Mouse (Mus musculus) hindbrain, embryonic 13.5 days (tissue): ENCODE data around the gene Mospd3. TPM values are rescaled to one million over a fixed set of nuclear protein-coding genes. Genes with fewer than 3 reads are reported as not detected.

ENCODE experiments used
- ATAC-seq: fragments of 200-750 bp; cut with Nextera tagmentation; 2 replicates; pipeline ENCODE4 v1.8.0; 2017; ENCODE audit warnings: moderate TSS enrichment; ENCODE audit not compliant: low FRiP score
- H3K27ac ChIP-seq: fragments of 300-500 bp; sonication (generic); 2 replicates; pipeline ENCODE4 v1.5.1; 2015; ENCODE audit warnings: inconsistent platforms, mild to moderate bottlenecking, moderate library complexity
- H3K27me3 ChIP-seq: fragments of 300-500 bp; sonication (generic); 2 replicates; pipeline ENCODE4 v1.6.1; 2015; ENCODE audit warnings: mild to moderate bottlenecking, inconsistent platforms
- H3K36me3 ChIP-seq: fragments of 300-500 bp; sonication (generic); 2 replicates; pipeline ENCODE4 v1.6.1; 2015; ENCODE audit warnings: mild to moderate bottlenecking, inconsistent platforms
- H3K4me1 ChIP-seq: fragments of 300-500 bp; sonication (generic); replicated peaks from 2 replicates; pipeline ENCODE4 v1.6.1; 2015; ENCODE audit warnings: inconsistent platforms
- H3K4me2 ChIP-seq: fragments of 300-500 bp; sonication (generic); 2 replicates; pipeline ENCODE4 v1.6.1; 2015; ENCODE audit warnings: inconsistent platforms, mild to moderate bottlenecking, moderate library complexity
- H3K4me3 ChIP-seq: fragments of 300-500 bp; sonication (generic); 2 replicates; pipeline ENCODE4 v1.5.1; 2015; ENCODE audit warnings: mild to moderate bottlenecking, inconsistent platforms
- H3K9ac ChIP-seq: fragments of 300-500 bp; sonication (generic); 2 replicates; pipeline ENCODE4 v1.6.1; 2015; ENCODE audit warnings: mild to moderate bottlenecking, inconsistent platforms
- H3K9me3 ChIP-seq: fragments of 300-500 bp; sonication (generic); 2 replicates; pipeline ENCODE4 v1.6.1; 2016; ENCODE audit warnings: inconsistent platforms
- WGBS: fragments of 180-500 bp; shearing (Covaris S2); methylation state at CpG from one replicate; pipeline ENCODE4 v1.1.7; 2015; 5-methylcytosine and 5-hydroxymethylcytosine counted together
- polyA plus RNA-seq: library from polyadenylated mRNA; unstranded; fragments of >200 nt; fragmentation: Nextera tagmentation; extraction: Ambion mirVana; gene quantifications from 2 replicates; pipeline ENCODE4 v1.2.1, GENCODE M21; 2015

The Mospd3 gene
- polyA plus RNA-seq, 1 experiment from 2014 or later = 49.6 TPM

- H3K9me3 ChIP-seq = no peaks in the 10 kb centered on the region
- WGBS = 34% methylated on average over 30 of the region's 30 CpGs
- H3K36me3 ChIP-seq = peaks cover 18% of the 10 kb centered on the region
- H3K27ac ChIP-seq = no peak overlapping the region
- ATAC-seq = no peak
- H3K9ac ChIP-seq = no peak overlapping the region
- peaks cover 21% of the 10 kb centered on the region for H3K4me1 ChIP-seq
- no peak overlapping the region for H3K4me3 ChIP-seq
- peak overlapping the region; percentile 37 for H3K4me2 ChIP-seq
- H3K27me3 ChIP-seq = no peaks in the 10 kb centered on the region
Measured at GRCm38 (mm10) chr5:137596601-137597261, 4.1 kb downstream of the Mospd3 start.

DNA sequence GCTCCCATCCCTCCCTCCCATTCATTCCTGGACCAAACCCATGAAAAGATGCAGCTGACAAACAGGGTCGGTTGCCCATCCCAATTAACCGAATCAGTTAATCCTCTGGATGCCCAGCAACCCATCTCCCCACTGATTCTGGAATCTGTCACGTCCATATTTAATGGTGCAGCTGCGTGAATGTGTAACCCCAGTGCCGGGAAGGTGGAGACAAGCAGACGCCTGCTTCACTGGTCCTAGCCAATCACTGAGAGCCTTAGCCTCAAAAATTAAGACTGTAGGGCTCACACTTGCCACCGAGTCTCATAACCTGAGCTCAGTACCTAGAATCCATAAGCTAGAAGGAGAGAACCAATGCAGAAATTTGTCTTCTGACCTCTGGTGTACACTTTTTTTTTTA is 4.9 kb downstream of the Mospd3 start:
- WGBS = 79% methylated on average over 7 of the region's 7 CpGs
- Histone ChIP-seq H3K9me3 (no peaks in the 10 kb centered on the region), H3K4me3 (no peak overlapping the region), H3K36me3 (peaks cover 18% of the 10 kb centered on the region), H3K4me1 (peaks cover 15% of the 10 kb centered on the region), H3K27me3 (no peaks in the 10 kb centered on the region), H3K9ac (no peak overlapping the region), H3K4me2 (no peak overlapping the region), H3K27ac (no peak overlapping the region)
- no peak for ATAC-seq

GRCm38 (mm10) chr5:137590507-137590906 is 10.4 kb downstream of the Mospd3 start:
- 83% methylated on average over 5 of the region's 5 CpGs for WGBS
- Histone ChIP-seq H3K4me3 (no peak overlapping the region), H3K4me1 (no peaks in the 10 kb centered on the region), H3K9ac (no peak overlapping the region), H3K27me3 (no peaks in the 10 kb centered on the region), H3K27ac (no peak overlapping the region), H3K36me3 (peaks cover 3% of the 10 kb centered on the region; the same call in 1 of the 2 replicates), H3K4me2 (no peak overlapping the region), H3K9me3 (no peaks in the 10 kb centered on the region)
- no peak for ATAC-seq

- Histone ChIP-seq H3K27me3 (peaks cover 14% of the 10 kb centered on the region), H3K4me1 (peaks cover 17% of the 10 kb centered on the region), H3K9ac (no peak overlapping the region), H3K27ac (no peak overlapping the region), H3K36me3 (no peaks in the 10 kb centered on the region), H3K4me3 (no peak overlapping the region), H3K9me3 (no peaks in the 10 kb centered on the region), H3K4me2 (no peak overlapping the region)
- ATAC-seq = no peak
- WGBS = 33% methylated on average over 8 of the region's 8 CpGs
Measured at GRCm38 (mm10) chr5:137584976-137585375, 15.9 kb downstream of the Mospd3 start.

GRCm38 (mm10) chr5:137583670-137584169 is 17.1 kb downstream of the Mospd3 start:
- H3K27ac ChIP-seq = peak overlapping the region; percentile 81
- H3K4me1 ChIP-seq = peaks cover 17% of the 10 kb centered on the region
- peak overlapping the region; percentile 55 for H3K4me2 ChIP-seq
- WGBS = 13% methylated on average over 27 of the region's 27 CpGs
- peak overlapping the region; percentile 37 for H3K4me3 ChIP-seq
- H3K36me3 ChIP-seq = peaks cover 1% of the 10 kb centered on the region; the same call in 1 of the 2 replicates
- H3K9me3 ChIP-seq = no peaks in the 10 kb centered on the region
- peaks cover 14% of the 10 kb centered on the region for H3K27me3 ChIP-seq
- ATAC-seq = peak; percentile 87
- H3K9ac ChIP-seq = peak overlapping the region; percentile 68

- H3K4me1 ChIP-seq = peaks cover 17% of the 10 kb centered on the region
- H3K4me3 ChIP-seq = peak overlapping the region; percentile 37; the same call in 1 of the 2 replicates
- no peaks in the 10 kb centered on the region for H3K9me3 ChIP-seq
- H3K36me3 ChIP-seq = peaks cover 4% of the 10 kb centered on the region; the same call in 1 of the 2 replicates
- H3K4me2 ChIP-seq = peak overlapping the region; percentile 55
- H3K27me3 ChIP-seq = peaks cover 14% of the 10 kb centered on the region
- peak overlapping the region; percentile 68 for H3K9ac ChIP-seq
- WGBS = 34% methylated on average over 8 of the region's 8 CpGs
- peak; percentile 11; the same call in 1 of the 2 replicates for ATAC-seq
- H3K27ac ChIP-seq = no peak overlapping the region
Measured at GRCm38 (mm10) chr5:137582702-137583101, 18.2 kb downstream of the Mospd3 start.

- no peak overlapping the region for H3K4me2 ChIP-seq
- H3K4me3 ChIP-seq = no peak overlapping the region
- WGBS = 85% methylated on average over 6 of the region's 6 CpGs
- H3K4me1 ChIP-seq = peaks cover 17% of the 10 kb centered on the region
- H3K9me3 ChIP-seq = no peaks in the 10 kb centered on the region
- H3K27me3 ChIP-seq = peaks cover 14% of the 10 kb centered on the region
- H3K36me3 ChIP-seq = peaks cover 4% of the 10 kb centered on the region; the same call in 1 of the 2 replicates
- no peak overlapping the region for H3K27ac ChIP-seq
- H3K9ac ChIP-seq = no peak overlapping the region
- no peak for ATAC-seq
Measured at GRCm38 (mm10) chr5:137580246-137580645, 20.6 kb downstream of the Mospd3 start.

GRCm38 (mm10) chr5:137574470-137574901 is 26.4 kb downstream of the Mospd3 start:
- H3K9me3 ChIP-seq = no peaks in the 10 kb centered on the region
- H3K4me3 ChIP-seq = peak overlapping the region; percentile 29
- no peak overlapping the region for H3K27ac ChIP-seq
- 0 out of 2 replicates have a peak, but pooled peaks cover 6% of the 10 kb centered on the region for H3K4me1 ChIP-seq
- 0 out of 2 replicates have a peak, but pooled peaks cover 4% of the 10 kb centered on the region for H3K27me3 ChIP-seq
- H3K4me2 ChIP-seq = peak overlapping the region; percentile 52
- ATAC-seq = peak; percentile 49; the same call in 1 of the 2 replicates
- H3K9ac ChIP-seq = peak overlapping the region; percentile 58
- H3K36me3 ChIP-seq = peaks cover 4% of the 10 kb centered on the region; the same call in 1 of the 2 replicates
- 8% methylated on average over 27 of the region's 27 CpGs for WGBS

GRCm38 (mm10) chr5:137570691-137571586 is 29.9 kb downstream of the Mospd3 start:
- 83% methylated on average over 17 of the region's 17 CpGs for WGBS

DNA sequence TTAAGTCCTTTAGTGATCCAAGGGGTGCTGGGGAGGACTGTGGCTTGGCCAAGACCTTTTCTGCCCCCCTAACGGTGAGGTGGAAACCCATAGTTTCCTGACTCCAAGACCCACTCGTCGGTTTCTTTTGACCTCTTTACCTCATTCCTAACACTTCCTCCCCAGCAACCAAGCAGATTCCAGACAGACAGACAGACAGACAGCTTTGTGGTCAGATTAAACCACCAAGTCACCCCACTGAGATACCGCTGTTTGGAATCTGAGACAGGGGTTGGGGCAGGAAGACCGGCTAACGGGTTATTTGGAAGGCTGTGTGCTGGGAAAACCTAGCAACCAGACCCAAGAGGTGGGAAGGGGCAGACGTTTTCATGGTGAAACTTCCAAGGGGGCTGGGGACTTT is 30.7 kb downstream of the Mospd3 start:
- H3K4me3 ChIP-seq = no peak overlapping the region
- WGBS = 49% methylated on average over 7 of the region's 7 CpGs
- ATAC-seq = no peak
- no peaks in the 10 kb centered on the region for H3K9me3 ChIP-seq
- no peak overlapping the region for H3K27ac ChIP-seq
- peaks cover 35% of the 10 kb centered on the region for H3K36me3 ChIP-seq
- H3K9ac ChIP-seq = no peak overlapping the region
- H3K4me1 ChIP-seq = 0 out of 2 replicates have a peak, but pooled peaks cover 6% of the 10 kb centered on the region
- no peak overlapping the region for H3K4me2 ChIP-seq
- 0 out of 2 replicates have a peak, but pooled peaks cover 10% of the 10 kb centered on the region for H3K27me3 ChIP-seq

More at GRCm38 (mm10) chr5:137570691-137571586, 29.9 kb downstream of the Mospd3 start:
- no peak overlapping the region for H3K27ac ChIP-seq
- 0 out of 2 replicates have a peak, but pooled peaks cover 6% of the 10 kb centered on the region for H3K4me1 ChIP-seq
- 0 out of 2 replicates have a peak, but pooled peaks cover 10% of the 10 kb centered on the region for H3K27me3 ChIP-seq
- H3K4me3 ChIP-seq = no peak overlapping the region
- H3K36me3 ChIP-seq = peaks cover 27% of the 10 kb centered on the region
- no peak overlapping the region for H3K9ac ChIP-seq
- ATAC-seq = no peak
- no peak overlapping the region for H3K4me2 ChIP-seq
- H3K9me3 ChIP-seq = no peaks in the 10 kb centered on the region

- WGBS = 37% methylated on average over 9 of the region's 9 CpGs
- 0 out of 2 replicates have a peak, but pooled peaks cover 4% of the 10 kb centered on the region for H3K4me1 ChIP-seq
- no peak within 1 kb of the TSS for H3K4me3 ChIP-seq
- H3K9ac ChIP-seq = no peak within 1 kb of the TSS
- peaks cover 40% of the 10 kb centered on the region for H3K36me3 ChIP-seq
- H3K27ac ChIP-seq = no peak within 1 kb of the TSS
- ATAC-seq = no peak
- no peak within 1 kb of the TSS for H3K4me2 ChIP-seq
- H3K9me3 ChIP-seq = no peaks in the 10 kb centered on the region
- 0 out of 2 replicates have a peak, but pooled peaks cover 10% of the 10 kb centered on the region for H3K27me3 ChIP-seq
Measured at GRCm38 (mm10) chr5:137569665-137570064, 31.2 kb downstream of the Mospd3 start, which contains the start of gene Tfr2. Gene Tfr2 (plus strand): TSS chr5:137569840.

GRCm38 (mm10) chr5:137569031-137569430 is 31.8 kb downstream of the Mospd3 start:
- Histone ChIP-seq H3K27me3 (0 out of 2 replicates have a peak, but pooled peaks cover 9% of the 10 kb centered on the region), H3K4me1 (no peaks in the 10 kb centered on the region), H3K4me3 (no peak overlapping the region), H3K36me3 (peaks cover 46% of the 10 kb centered on the region), H3K9me3 (no peaks in the 10 kb centered on the region), H3K9ac (no peak overlapping the region), H3K4me2 (no peak overlapping the region), H3K27ac (no peak overlapping the region)
- 78% methylated on average over 12 of the region's 12 CpGs for WGBS
- ATAC-seq = no peak
